Mouse (Mus musculus) liver, embryonic 14.5 days (tissue): Measurements from ENCODE around the gene Cyp2b10. TPM values are rescaled to one million over a fixed set of nuclear protein-coding genes. Genes with fewer than 3 reads are reported as not detected.
A peak's percentile ranks its signal among the peaks of the same experiment; 100 is the strongest.
"Not testable (repeated sequence)": the region's sequence is repeated elsewhere in the genome, so short reads cannot be mapped to it uniquely, and the experiment has no call there.

Experiments used
- ATAC-seq: fragments of 200-750 bp; cut with Nextera tagmentation; 2 replicates; pipeline ENCODE4 v1.8.0; 2017; ENCODE audit warnings: moderate number of reproducible peaks, mild to moderate bottlenecking, moderate library complexity; ENCODE audit not compliant: insufficient read depth
- DNase-seq, 3 experiments: peaks; one replicate each; pipeline ENCODE4 v3.0.0-alpha.2; 2012 to 2013; ENCODE audit warnings: low read depth in 3 of 3, low spot score in 3 of 3
- H3K27ac ChIP-seq: fragments of 300-500 bp; sonication (generic); 2 replicates; pipeline ENCODE4 v1.5.1; 2014; ENCODE audit warnings: moderate library complexity, mild to moderate bottlenecking, control low read depth, inconsistent platforms
- H3K27me3 ChIP-seq: fragments of 300-500 bp; sonication (generic); 2 replicates; pipeline ENCODE4 v1.6.1; 2014; ENCODE audit warnings: mild to moderate bottlenecking, low read length, moderate library complexity; ENCODE audit not compliant: control insufficient read depth, insufficient read depth
- H3K36me3 ChIP-seq: fragments of 300-500 bp; sonication (generic); replicated peaks from 2 replicates; pipeline ENCODE4 v1.6.1; 2014; ENCODE audit warnings: low read depth; ENCODE audit not compliant: control insufficient read depth, insufficient read depth
- H3K4me1 ChIP-seq, 2 experiments: fragments of 200-500 bp in 1 of 2; fragments of 300-500 bp in 1 of 2; sonication (generic) in 1 of 2; replicated peaks; 2 replicates each; pipeline ENCODE4 v1.6.1; 2012 to 2014; ENCODE audit warnings: antibody characterized with exemption in 1 of 2, inconsistent platforms in 1 of 2, low read length in 1 of 2; ENCODE audit not compliant: control insufficient read depth in 2 of 2, insufficient read depth in 2 of 2
- H3K4me2 ChIP-seq: fragments of 300-500 bp; sonication (generic); 2 replicates; pipeline ENCODE4 v1.6.1; 2014; ENCODE audit warnings: low read depth, mild to moderate bottlenecking, control low read depth, moderate library complexity
- H3K4me3 ChIP-seq, 2 experiments: fragments of 200-500 bp in 1 of 2; fragments of 300-500 bp in 1 of 2; sonication (generic) in 1 of 2; 2 replicates each; pipeline ENCODE4 v1.5.1; 2012 to 2014; ENCODE audit warnings: low read depth in 2 of 2, low read length in 2 of 2, mild to moderate bottlenecking in 2 of 2, control low read depth in 1 of 2, inconsistent platforms in 1 of 2, moderate library complexity in 1 of 2; ENCODE audit not compliant: insufficient read depth in 1 of 2
- H3K9ac ChIP-seq: fragments of 300-500 bp; sonication (generic); replicated peaks from 2 replicates; pipeline ENCODE4 v1.6.1; 2014; ENCODE audit warnings: mild to moderate bottlenecking, control low read depth, moderate library complexity
- H3K9me3 ChIP-seq: fragments of 300-500 bp; sonication (generic); 2 replicates; pipeline ENCODE4 v1.6.1; 2016; ENCODE audit warnings: low read length, mixed read lengths; ENCODE audit not compliant: control insufficient read depth
- CTCF ChIP-seq: IDR thresholded peaks from 2 replicates; pipeline ENCODE4 v1.5.1; 2016; ENCODE audit warnings: antibody characterized with exemption, low read depth, control low read depth
- EP300 ChIP-seq: IDR thresholded peaks from 2 replicates; pipeline ENCODE4 v1.6.1; 2016; ENCODE audit warnings: antibody characterized with exemption, low read depth
- WGBS: fragments of 180-500 bp; shearing (Covaris S2); extraction: QIAGEN DNeasy Blood & Tissue Kit; methylation state at CpG from one replicate; pipeline ENCODE4 v1.1.7; 2014; ENCODE audit not compliant: insufficient replicate concordance; 5-methylcytosine and 5-hydroxymethylcytosine counted together
- polyA plus RNA-seq, 2 experiments: library from polyadenylated mRNA; depleted of rRNA in 1 of 2; stranded (reverse) in 1 of 2; unstranded in 1 of 2; fragments of >200 nt; fragmentation: Nextera tagmentation in 1 of 2; extraction: Ambion mirVana in 1 of 2; gene quantifications; 2 replicates each; pipeline versions ENCODE4 v1.2.1 to v1.2.3; 2012 to 2014

Cyp2b10 gene
- polyA plus RNA-seq, 2 experiments: 0.07 TPM; not detected in 1

DNA sequence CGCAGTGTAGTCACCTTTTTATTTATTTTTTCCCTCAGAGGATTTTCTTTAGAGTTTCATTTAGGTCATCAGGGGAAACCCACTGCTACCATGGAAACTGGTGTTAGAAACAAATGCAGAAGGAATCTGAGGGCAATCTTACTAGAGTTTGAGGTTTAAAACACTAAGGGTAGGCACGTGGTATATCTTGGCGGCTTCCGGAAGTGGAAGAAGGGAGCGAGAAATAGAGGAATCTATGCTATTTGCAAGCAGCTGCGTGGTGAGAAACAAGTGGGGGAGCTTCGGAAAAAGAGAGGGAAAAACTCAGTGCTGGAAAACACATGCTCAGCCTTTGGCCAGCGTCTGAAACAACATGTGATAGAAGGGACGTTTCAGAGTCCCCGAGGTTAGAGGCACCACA, 7.1 kb downstream of the Cyp2b10 start:
- DNase-seq (no peak), ATAC-seq (no peak)
- H3K9me3 ChIP-seq: no peaks in the 10 kb centered on the region
- H3K27me3 ChIP-seq: no peaks in the 10 kb centered on the region
- no peak overlapping the region for H3K4me3 ChIP-seq
- WGBS: 53% methylated on average over 10 of the region's 10 CpGs
- no peak overlapping the region for H3K9ac ChIP-seq
- TF ChIP-seq EP300 (no peak), CTCF (no peak)
- H3K27ac ChIP-seq: no peak overlapping the region
- no peaks in the 10 kb centered on the region for H3K36me3 ChIP-seq
- H3K4me1 ChIP-seq: 0 out of 4 replicates have a peak, but pooled peaks cover 0 to 2% of the 10 kb centered on the region in 2 experiments
- no peak overlapping the region for H3K4me2 ChIP-seq

- DNase-seq (no peak), ATAC-seq (no peak)
- WGBS: 48% methylated on average over 6 of the region's 6 CpGs
These were observed 10.0 kb downstream of the Cyp2b10 start for GRCm38 (mm10) chr7:25907380-25907779.

GRCm38 (mm10) chr7:25910046-25910445, 12.6 kb downstream of the Cyp2b10 start:
- 46% methylated on average over 2 of the region's 2 CpGs for WGBS
- TF ChIP-seq EP300: no peak
- no peak for TF ChIP-seq CTCF

More at GRCm38 (mm10) chr7:25907380-25907779, 10.0 kb downstream of the Cyp2b10 start:
- no peaks in the 10 kb centered on the region for H3K9me3 ChIP-seq
- no peak overlapping the region for H3K4me2 ChIP-seq
- H3K27ac ChIP-seq: no peak overlapping the region
- TF ChIP-seq CTCF (no peak), EP300 (no peak)
- no peaks in the 10 kb centered on the region for H3K27me3 ChIP-seq
- no peak overlapping the region for H3K9ac ChIP-seq
- no peaks in the 10 kb centered on the region for H3K4me1 ChIP-seq
- H3K36me3 ChIP-seq: no peaks in the 10 kb centered on the region
- H3K4me3 ChIP-seq: no peak overlapping the region

DNA sequence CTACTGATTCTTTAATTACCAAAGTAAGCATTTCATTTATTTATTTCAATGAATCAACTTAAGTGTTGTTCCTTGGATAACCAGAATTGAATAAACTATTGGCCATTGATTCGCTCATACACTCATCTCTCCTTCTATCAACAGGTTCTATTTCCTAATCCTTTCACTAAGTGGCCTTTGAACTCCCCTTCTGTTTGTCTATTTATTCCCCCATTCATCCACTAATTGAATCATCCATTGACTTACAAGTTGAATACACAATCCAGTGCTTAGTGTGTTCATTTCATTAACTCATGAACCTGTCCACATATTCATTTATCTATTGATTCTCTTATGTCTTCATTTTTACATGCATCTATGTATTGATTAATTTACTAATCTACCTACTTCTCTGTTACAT, 18.7 kb downstream of the Cyp2b10 start:
- DNase-seq (no peak), ATAC-seq (no peak)
- TF ChIP-seq CTCF (no peak), EP300 (no peak)
- H3K4me1 ChIP-seq: no peaks in the 10 kb centered on the region; a peak in 1 of 4 replicates
- no peaks in the 10 kb centered on the region for H3K27me3 ChIP-seq
- no peak overlapping the region for H3K27ac ChIP-seq
- H3K36me3 ChIP-seq: no peaks in the 10 kb centered on the region
- WGBS: 42% methylated on average over 1 of the region's 1 CpGs
- H3K4me2 ChIP-seq: no peak overlapping the region
- H3K4me3 ChIP-seq: no peak overlapping the region
- H3K9ac ChIP-seq: no peak overlapping the region
- H3K9me3 ChIP-seq: no peaks in the 10 kb centered on the region

More at GRCm38 (mm10) chr7:25910046-25910445, 12.6 kb downstream of the Cyp2b10 start:
- no peaks in the 10 kb centered on the region for H3K27me3 ChIP-seq
- no peak overlapping the region for H3K4me3 ChIP-seq
- H3K9me3 ChIP-seq: no peaks in the 10 kb centered on the region
- H3K27ac ChIP-seq: no peak overlapping the region
- DNase-seq (no peak), ATAC-seq (no peak)
- no peaks in the 10 kb centered on the region for H3K36me3 ChIP-seq
- H3K4me1 ChIP-seq: no peaks in the 10 kb centered on the region
- no peak overlapping the region for H3K9ac ChIP-seq
- no peak overlapping the region for H3K4me2 ChIP-seq

DNA sequence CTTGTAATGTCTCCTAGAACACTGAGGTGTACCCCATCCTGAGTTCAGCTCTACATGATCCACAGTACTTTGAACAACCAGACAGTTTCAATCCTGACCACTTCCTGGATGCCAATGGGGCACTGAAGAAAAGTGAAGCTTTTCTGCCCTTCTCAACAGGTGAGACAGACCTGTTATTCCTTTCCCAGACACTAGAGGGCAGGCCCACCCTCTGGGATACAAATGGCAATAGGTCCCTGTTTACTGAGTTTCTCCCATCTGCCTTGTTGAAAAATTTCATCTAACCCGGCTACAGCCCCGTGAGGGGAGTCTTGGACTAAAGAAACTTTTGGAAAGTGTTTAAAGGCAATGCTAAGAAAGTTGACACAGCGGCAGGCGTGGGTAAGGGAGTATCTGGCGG, 19.9 kb downstream of the Cyp2b10 start:
- not testable (repeated sequence) for DNase-seq, H3K4me2 ChIP-seq, H3K27ac ChIP-seq, H3K36me3 ChIP-seq, H3K4me3 ChIP-seq, ATAC-seq, H3K9ac ChIP-seq, H3K27me3 ChIP-seq, H3K9me3 ChIP-seq, H3K4me1 ChIP-seq
- peak; percentile 56 for TF ChIP-seq CTCF
- 44% methylated on average over 5 of the region's 5 CpGs for WGBS
